Mouse (Mus musculus) liver, embryonic 11.5 days (tissue): Measurements from ENCODE around the gene Gm14698. TPM values are rescaled to one million over a fixed set of nuclear protein-coding genes. Genes with fewer than 3 reads are reported as not detected.
"Not testable (repeated sequence)": the region's sequence is repeated elsewhere in the genome, so short reads cannot be mapped to it uniquely, and the experiment has no call there.

Experiments
- ATAC-seq: fragments of 200-750 bp; cut with Nextera tagmentation; replicated peaks from 2 replicates; pipeline ENCODE4 v1.8.0; 2017; ENCODE audit warnings: moderate number of reproducible peaks, mild to moderate bottlenecking, moderate TSS enrichment, moderate library complexity; ENCODE audit not compliant: low FRiP score
- DNase-seq: peaks from one replicate; pipeline ENCODE4 v3.0.0-alpha.2; 2017; ENCODE audit warnings: low spot score
- H3K27ac ChIP-seq: fragments of 300-500 bp; sonication (generic); 2 replicates; pipeline ENCODE4 v1.5.1; 2014; ENCODE audit warnings: mild to moderate bottlenecking, low read depth, low read length, control low read depth
- H3K27me3 ChIP-seq: fragments of 300-500 bp; sonication (generic); replicated peaks from 2 replicates; pipeline ENCODE4 v1.6.1; 2014; ENCODE audit warnings: low read length, mixed read lengths; ENCODE audit not compliant: control insufficient read depth, insufficient read depth
- H3K36me3 ChIP-seq: fragments of 300-500 bp; sonication (generic); 2 replicates; pipeline ENCODE4 v1.6.1; 2014; ENCODE audit warnings: mild to moderate bottlenecking, low read length, moderate library complexity, mixed read lengths; ENCODE audit not compliant: control insufficient read depth, insufficient read depth
- H3K4me1 ChIP-seq: fragments of 300-500 bp; sonication (generic); replicated peaks from 2 replicates; pipeline ENCODE4 v1.6.1; 2014; ENCODE audit warnings: low read length, mixed read lengths; ENCODE audit not compliant: control insufficient read depth, insufficient read depth
- H3K4me2 ChIP-seq: fragments of 300-500 bp; sonication (generic); 2 replicates; pipeline ENCODE4 v1.6.1; 2014; ENCODE audit warnings: mild to moderate bottlenecking, control low read depth, moderate library complexity
- H3K4me3 ChIP-seq: fragments of 300-500 bp; sonication (generic); 2 replicates; pipeline ENCODE4 v1.5.1; 2014; ENCODE audit warnings: low read depth, low read length, control low read depth
- H3K9ac ChIP-seq: fragments of 300-500 bp; sonication (generic); 2 replicates; pipeline ENCODE4 v1.6.1; 2014; ENCODE audit warnings: low read depth, low read length, control low read depth
- H3K9me3 ChIP-seq: fragments of 300-500 bp; sonication (generic); 2 replicates; pipeline ENCODE4 v1.6.1; 2016; ENCODE audit warnings: low read length, inconsistent platforms, mixed read lengths; ENCODE audit not compliant: control insufficient read depth
- WGBS: fragments of 180-500 bp; shearing (Covaris S2); extraction: QIAGEN DNeasy Blood & Tissue Kit; methylation state at CpG from one replicate; pipeline ENCODE4 v1.1.7; 2014; 5-methylcytosine and 5-hydroxymethylcytosine counted together
- polyA plus RNA-seq: library from polyadenylated mRNA; unstranded; fragments of >200 nt; fragmentation: Nextera tagmentation; extraction: Ambion mirVana; gene quantifications from 2 replicates; pipeline ENCODE4 v1.2.1, GENCODE M21; 2014

The Gm14698 gene
- polyA plus RNA-seq, result 2.4 and 3.4 TPM in 2 replicates

DNA sequence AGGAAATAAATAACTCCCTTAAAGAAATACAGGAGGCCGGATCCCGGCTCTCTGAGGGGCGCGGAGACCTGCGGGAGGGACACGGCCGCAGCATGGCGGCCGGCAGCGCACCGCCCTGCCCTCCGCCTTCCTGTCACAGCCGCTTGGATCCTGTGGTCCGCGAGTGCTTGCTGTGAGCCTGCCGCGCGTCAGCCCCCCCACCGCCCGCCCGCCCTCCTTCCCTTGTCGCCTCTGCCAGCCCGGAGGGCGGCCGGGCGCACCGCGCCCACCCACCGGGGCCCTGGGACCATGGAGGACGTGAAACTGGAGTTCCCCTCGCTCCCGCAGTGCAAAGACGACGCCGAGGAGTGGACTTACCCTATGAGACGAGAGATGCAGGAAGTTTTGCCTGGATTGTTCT is at the start of gene Gm14698:
Gene Gm14698 (plus strand): TSS at position 35 of the 400 bp plus-strand sequence.
- not testable (repeated sequence) for H3K4me3 ChIP-seq, H3K36me3 ChIP-seq, H3K27me3 ChIP-seq, H3K9me3 ChIP-seq, H3K9ac ChIP-seq, H3K27ac ChIP-seq, DNase-seq, H3K4me1 ChIP-seq
- peak within 1 kb of the TSS; percentile 37 for H3K4me2 ChIP-seq
- peak; percentile 49 for ATAC-seq
- 21% methylated on average over 16 of the region's 36 CpGs for WGBS

DNA sequence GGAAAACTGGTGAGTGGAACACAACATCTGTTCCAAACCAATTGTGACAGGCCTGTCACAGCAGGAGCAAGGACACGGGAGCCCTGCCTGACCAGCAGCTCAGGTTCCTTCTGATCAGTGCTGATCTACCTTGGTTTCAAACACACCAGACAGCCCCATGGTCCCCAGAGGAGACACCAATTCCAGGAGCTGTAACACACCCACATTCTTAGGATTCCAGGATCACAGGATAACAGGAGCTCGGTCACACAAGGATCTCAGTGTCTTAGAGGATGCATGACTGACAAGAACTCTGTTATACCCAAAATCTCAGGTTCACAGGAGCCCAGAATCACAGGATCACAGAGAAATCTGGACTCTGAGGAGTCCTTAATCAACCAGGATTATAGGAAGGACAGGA is 444 bp upstream of the Gm14698 start:
- not testable (repeated sequence) for DNase-seq, ATAC-seq, H3K27ac ChIP-seq, H3K9me3 ChIP-seq, H3K27me3 ChIP-seq, H3K4me1 ChIP-seq, H3K4me3 ChIP-seq, H3K36me3 ChIP-seq, H3K9ac ChIP-seq
- 25% methylated on average over 2 of the region's 2 CpGs for WGBS
- H3K4me2 ChIP-seq, result peak overlapping the region; percentile 37; the same call in 1 of the 2 replicates

DNA sequence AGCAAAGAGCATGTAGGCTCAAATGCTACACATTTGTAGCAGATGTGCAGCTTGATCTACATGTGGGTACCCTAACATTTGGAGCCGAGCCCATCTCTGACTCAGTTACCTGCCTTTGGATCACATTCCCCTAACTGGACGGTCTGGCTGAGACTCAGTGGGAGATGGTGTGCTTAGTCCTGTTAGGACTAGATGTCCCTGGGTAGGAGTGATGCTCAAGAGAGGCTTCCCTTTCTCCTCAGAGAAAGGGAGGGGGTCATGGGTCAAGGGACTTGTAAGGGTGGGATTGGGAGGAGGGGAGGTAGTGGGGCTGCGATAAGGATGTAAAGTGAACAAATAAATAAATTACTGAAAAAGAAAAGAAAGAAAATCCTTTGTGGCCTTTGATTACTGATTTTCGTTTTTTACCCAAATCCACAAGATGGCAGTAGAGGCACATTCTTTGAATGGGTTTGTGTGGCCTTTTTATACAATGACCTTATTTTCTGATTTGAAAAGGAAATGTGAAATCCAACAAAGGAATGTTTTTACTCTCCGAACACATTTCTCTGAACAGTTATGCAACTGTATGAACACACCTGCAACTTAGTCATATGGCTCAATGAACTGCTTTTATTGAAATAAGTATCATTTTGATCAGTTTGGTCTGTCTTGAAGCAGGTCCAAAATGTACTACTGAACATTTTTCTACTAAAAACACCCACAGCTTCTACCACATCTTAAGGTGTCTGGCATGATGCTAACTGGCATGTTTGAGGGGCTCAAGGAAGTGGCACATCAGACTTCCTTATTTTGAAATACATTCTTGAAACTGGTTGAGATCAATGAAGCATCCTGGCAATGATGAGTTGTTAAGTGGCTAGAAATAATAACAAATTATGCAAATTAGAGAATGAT is 18.9 kb downstream of the Gm14698 start:
- Histone ChIP-seq H3K4me3 (no peak overlapping the region), H3K27ac (no peak overlapping the region), H3K4me2 (no peak overlapping the region), H3K4me1 (no peaks in the 10 kb centered on the region), H3K36me3 (no peaks in the 10 kb centered on the region), H3K27me3 (no peaks in the 10 kb centered on the region), H3K9ac (no peak overlapping the region), H3K9me3 (no peaks in the 10 kb centered on the region)
- DNase-seq, result no peak
- ATAC-seq, result no peak
- 30% methylated on average over 5 of the region's 5 CpGs for WGBS

DNA sequence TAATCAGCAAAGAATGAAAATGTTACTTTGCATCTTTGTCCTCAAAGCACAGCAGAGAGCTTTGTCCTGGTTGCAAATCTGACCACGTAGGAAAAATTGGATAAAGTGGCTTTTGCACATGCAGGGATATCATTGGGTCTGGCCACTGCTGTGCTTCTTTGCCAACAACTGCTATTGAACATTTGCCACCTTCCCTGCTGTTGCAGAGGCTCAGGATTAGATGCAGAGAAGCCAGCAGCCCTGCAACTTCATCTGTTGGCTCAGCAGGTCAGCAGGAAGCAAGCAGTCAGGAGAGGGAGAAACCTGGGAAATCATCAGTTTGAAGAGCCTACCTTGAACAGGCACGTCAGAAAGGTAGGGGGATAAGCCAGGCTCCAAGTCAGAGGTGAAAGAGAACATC is 44.3 kb downstream of the Gm14698 start:
- Histone ChIP-seq H3K4me2 (no peak overlapping the region), H3K9me3 (no peaks in the 10 kb centered on the region), H3K36me3 (no peaks in the 10 kb centered on the region), H3K4me1 (no peaks in the 10 kb centered on the region), H3K27ac (no peak overlapping the region), H3K27me3 (no peaks in the 10 kb centered on the region), H3K9ac (no peak overlapping the region), H3K4me3 (no peak overlapping the region)
- DNase-seq (no peak), ATAC-seq (no peak)
- 34% methylated on average over 2 of the region's 2 CpGs for WGBS

Other genes starting within 250 kb of the Gm14698 start
- gene Fmr1, start 142.6 kb upstream of the Gm14698 start, polyA plus RNA-seq, result 56.5 and 57.6 TPM in 2 replicates
- 2.8 and 3.7 TPM in 2 replicates for gene Fmr1nb, start 59.3 kb upstream of the Gm14698 start, polyA plus RNA-seq
- not detected in 2 replicates for gene Gm6812, start 72.0 kb downstream of the Gm14698 start, polyA plus RNA-seq